Comparison of ENCODE assay signal across 15 mouse cellular contexts in the genomic region with DNA sequence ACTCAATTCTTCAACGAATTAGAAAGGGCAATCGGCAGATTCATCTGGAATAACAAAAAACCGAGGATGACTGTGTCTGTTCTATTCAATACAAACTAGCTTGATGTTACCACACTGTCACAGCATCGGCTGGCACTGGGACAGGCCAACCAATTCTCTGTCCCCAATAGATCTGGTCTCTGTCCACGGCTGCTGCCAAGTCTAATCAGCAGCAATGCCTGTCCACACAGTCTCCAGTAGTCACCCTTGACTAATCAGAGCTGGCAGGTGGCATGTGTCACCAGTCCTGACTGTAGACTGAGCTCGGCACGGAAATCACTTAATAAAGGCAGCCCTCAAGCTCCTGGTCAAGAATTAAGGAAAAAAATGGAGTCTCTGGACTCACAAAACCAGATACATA.
A peak's percentile ranks its signal among the peaks of the same experiment; 100 is the strongest.
DNase-seq lines count a peak whose midpoint lies in the region; ATAC-seq and TF ChIP-seq lines count a peak whose summit lies in the region.
"Had no signal": no experiment of that assay in that cellular context is flagged by ENCODE, and none has a peak within 500 bp of the region (broad histone marks: within the 10 kb centered on the region; RNA-seq: fewer than 3 reads in every experiment).

No protein-coding gene starts in this region.

- no peaks in the 10 kb centered on the region for H3K36me3 ChIP-seq in hindbrain, embryonic 14.5 days (replicated peaks; ENCODE audit: control insufficient read depth, insufficient read depth)
- no peaks in the 10 kb centered on the region for H3K36me3 ChIP-seq in hindbrain, embryonic 13.5 days
- no peaks in the 10 kb centered on the region for H3K36me3 ChIP-seq in midbrain, embryonic 14.5 days (ENCODE audit: control insufficient read depth, insufficient read depth, low read length)
- no peaks in the 10 kb centered on the region for H3K36me3 ChIP-seq in midbrain, embryonic 10.5 days
- no peaks in the 10 kb centered on the region for H3K36me3 ChIP-seq in midbrain, postnatal 0 days (ENCODE audit: insufficient read depth, low read length)
- H3K36me3 ChIP-seq: liver, embryonic 12.5 days; stomach, embryonic 15.5 days had no signal

- H3K9ac ChIP-seq in hindbrain, embryonic 14.5 days: no peak overlapping the region
- H3K9ac ChIP-seq in hindbrain, embryonic 13.5 days: no peak overlapping the region
- no peak overlapping the region for H3K9ac ChIP-seq in midbrain, embryonic 14.5 days (replicated peaks; ENCODE audit: low read length)
- H3K9ac ChIP-seq in midbrain, postnatal 0 days (replicated peaks; ENCODE audit: low read length, poor library complexity, severe bottlenecking): no peak overlapping the region
- H3K9ac ChIP-seq: forebrain, postnatal 0 days; liver, embryonic 12.5 days; stomach, embryonic 15.5 days had no signal

- no peaks in the 10 kb centered on the region for H3K9me3 ChIP-seq in hindbrain, embryonic 14.5 days (ENCODE audit: control insufficient read depth, low read length)
- no peaks in the 10 kb centered on the region for H3K9me3 ChIP-seq in hindbrain, embryonic 13.5 days
- H3K9me3 ChIP-seq in midbrain, embryonic 14.5 days (ENCODE audit: control insufficient read depth, low read length): no peaks in the 10 kb centered on the region
- H3K9me3 ChIP-seq in midbrain, embryonic 10.5 days (replicated peaks): no peaks in the 10 kb centered on the region
- H3K9me3 ChIP-seq in midbrain, postnatal 0 days (ENCODE audit: low read length): no peaks in the 10 kb centered on the region
- H3K9me3 ChIP-seq: stomach, embryonic 15.5 days had no signal

- no peak overlapping the region for H3K4me3 ChIP-seq in hindbrain, embryonic 14.5 days (replicated peaks; ENCODE audit: low read length)
- H3K4me3 ChIP-seq in hindbrain, embryonic 13.5 days: no peak overlapping the region
- H3K4me3 ChIP-seq in midbrain, embryonic 14.5 days (replicated peaks; ENCODE audit: low read depth, low read length): no peak overlapping the region
- no peak overlapping the region for H3K4me3 ChIP-seq in midbrain, embryonic 10.5 days
- H3K4me3 ChIP-seq in midbrain, postnatal 0 days (ENCODE audit: low read depth, low read length): no peak overlapping the region
- H3K4me3 ChIP-seq: liver, embryonic 12.5 days; stomach, embryonic 15.5 days had no signal

- H3K4me2 ChIP-seq in hindbrain, embryonic 14.5 days (replicated peaks): no peak overlapping the region
- no peak overlapping the region for H3K4me2 ChIP-seq in hindbrain, embryonic 13.5 days
- no peak overlapping the region for H3K4me2 ChIP-seq in midbrain, embryonic 14.5 days (ENCODE audit: low read length)
- no peak overlapping the region for H3K4me2 ChIP-seq in midbrain, postnatal 0 days (ENCODE audit: low read depth, low read length, poor library complexity, severe bottlenecking)
- H3K4me2 ChIP-seq: liver, embryonic 12.5 days; stomach, embryonic 15.5 days had no signal

- H3K27me3 ChIP-seq in hindbrain, embryonic 14.5 days (ENCODE audit: control insufficient read depth, insufficient read depth, low read length): no peaks in the 10 kb centered on the region
- no peaks in the 10 kb centered on the region for H3K27me3 ChIP-seq in hindbrain, embryonic 13.5 days
- H3K27me3 ChIP-seq in midbrain, embryonic 14.5 days (ENCODE audit: control insufficient read depth, insufficient read depth, low read length): no peaks in the 10 kb centered on the region
- no peaks in the 10 kb centered on the region for H3K27me3 ChIP-seq in midbrain, embryonic 10.5 days (ENCODE audit: low read depth, poor library complexity, severe bottlenecking)
- no peaks in the 10 kb centered on the region for H3K27me3 ChIP-seq in midbrain, postnatal 0 days (ENCODE audit: insufficient read depth, low read length)
- H3K27me3 ChIP-seq: liver, embryonic 12.5 days; stomach, embryonic 15.5 days had no signal

- 78% methylated on average over 7 of the region's 7 CpGs for WGBS in hindbrain, embryonic 14.5 days
- 83% methylated on average over 7 of the region's 7 CpGs for WGBS in hindbrain, embryonic 13.5 days
- WGBS in midbrain, embryonic 14.5 days: 56% methylated on average over 7 of the region's 7 CpGs
- WGBS in midbrain, embryonic 10.5 days: 85% methylated on average over 7 of the region's 7 CpGs
- 53% methylated on average over 7 of the region's 7 CpGs for WGBS in midbrain, postnatal 0 days

- no peak overlapping the region for H3K27ac ChIP-seq in hindbrain, embryonic 14.5 days
- no peak overlapping the region for H3K27ac ChIP-seq in hindbrain, embryonic 13.5 days
- no peak overlapping the region for H3K27ac ChIP-seq in midbrain, embryonic 14.5 days (replicated peaks; ENCODE audit: low read depth, low read length)
- H3K27ac ChIP-seq in midbrain, embryonic 10.5 days (replicated peaks): no peak overlapping the region
- H3K27ac ChIP-seq in midbrain, postnatal 0 days (ENCODE audit: low read depth, low read length): no peak overlapping the region
- H3K27ac ChIP-seq: liver, embryonic 12.5 days; stomach, embryonic 15.5 days had no signal

- ATAC-seq in hindbrain, embryonic 14.5 days (ENCODE audit: low FRiP score): peak; percentile 40; the same call in 1 of the 2 replicates
- ATAC-seq in hindbrain, embryonic 13.5 days (ENCODE audit: low FRiP score): no peak
- ATAC-seq in midbrain, embryonic 14.5 days (ENCODE audit: low FRiP score, low TSS enrichment): no peak
- ATAC-seq in midbrain, postnatal 0 days (ENCODE audit: low FRiP score): no peak; the same call in 1 of the 2 replicates
- ATAC-seq: forebrain, postnatal 0 days; liver, embryonic 12.5 days had no signal

- H3K4me1 ChIP-seq in hindbrain, embryonic 14.5 days (replicated peaks; ENCODE audit: control insufficient read depth, insufficient read depth, low read length): no peaks in the 10 kb centered on the region
- H3K4me1 ChIP-seq in hindbrain, embryonic 13.5 days (replicated peaks): no peaks in the 10 kb centered on the region
- H3K4me1 ChIP-seq in midbrain, embryonic 14.5 days (ENCODE audit: control insufficient read depth, insufficient read depth, low read length): no peaks in the 10 kb centered on the region
- H3K4me1 ChIP-seq in midbrain, embryonic 10.5 days: no peaks in the 10 kb centered on the region
- no peaks in the 10 kb centered on the region for H3K4me1 ChIP-seq in midbrain, postnatal 0 days (ENCODE audit: insufficient read depth, low read length)
- H3K4me1 ChIP-seq: liver, embryonic 12.5 days; stomach, embryonic 15.5 days had no signal

- no peak for TF ChIP-seq CTCF in midbrain, postnatal 0 days (IDR thresholded peaks at IDR 0.05)

- peak; percentile 6 for DNase-seq in adrenal gland, adult 2 months
- no peak for DNase-seq in adrenal gland, postnatal 4 days (ENCODE audit: low spot score in 2 of 2)
- no peak for DNase-seq in hindbrain, embryonic 14.5 days (ENCODE audit: low spot score)
- peak; percentile 10 for DNase-seq in midbrain, embryonic 14.5 days
- DNase-seq in midbrain, embryonic 10.5 days (ENCODE audit: low spot score): no peak
- DNase-seq in midbrain, postnatal 0 days (ENCODE audit: low spot score): peak; percentile 77
- no peak for DNase-seq in spleen, adult 12 weeks (ENCODE audit: low spot score)
- DNase-seq: cerebellum, adult 11 months; forebrain, postnatal 0 days; gastrocnemius, postnatal 14 days; kidney, adult 8-10 months; thymus, postnatal 36 days had no signal

Comparison
In these comparisons a context has a peak if more than half of its experiments do, and no peak if none do; other contexts are left out.
1. DNase-seq: peak in adrenal gland, adult 2 months (single experiment), midbrain, embryonic 14.5 days (single experiment) and midbrain, postnatal 0 days (single experiment); none in adrenal gland, postnatal 4 days (0 of 2), hindbrain, embryonic 14.5 days (single experiment), midbrain, embryonic 10.5 days (single experiment) and spleen, adult 12 weeks (single experiment).